Mouse (Mus musculus) cerebellum, adult 8-10 months (tissue): ENCODE data around the gene Mical3.

Experiments used
- DNase-seq: peaks from one replicate; pipeline ENCODE4 v3.0.0; 2022

The Mical3 gene

DNA sequence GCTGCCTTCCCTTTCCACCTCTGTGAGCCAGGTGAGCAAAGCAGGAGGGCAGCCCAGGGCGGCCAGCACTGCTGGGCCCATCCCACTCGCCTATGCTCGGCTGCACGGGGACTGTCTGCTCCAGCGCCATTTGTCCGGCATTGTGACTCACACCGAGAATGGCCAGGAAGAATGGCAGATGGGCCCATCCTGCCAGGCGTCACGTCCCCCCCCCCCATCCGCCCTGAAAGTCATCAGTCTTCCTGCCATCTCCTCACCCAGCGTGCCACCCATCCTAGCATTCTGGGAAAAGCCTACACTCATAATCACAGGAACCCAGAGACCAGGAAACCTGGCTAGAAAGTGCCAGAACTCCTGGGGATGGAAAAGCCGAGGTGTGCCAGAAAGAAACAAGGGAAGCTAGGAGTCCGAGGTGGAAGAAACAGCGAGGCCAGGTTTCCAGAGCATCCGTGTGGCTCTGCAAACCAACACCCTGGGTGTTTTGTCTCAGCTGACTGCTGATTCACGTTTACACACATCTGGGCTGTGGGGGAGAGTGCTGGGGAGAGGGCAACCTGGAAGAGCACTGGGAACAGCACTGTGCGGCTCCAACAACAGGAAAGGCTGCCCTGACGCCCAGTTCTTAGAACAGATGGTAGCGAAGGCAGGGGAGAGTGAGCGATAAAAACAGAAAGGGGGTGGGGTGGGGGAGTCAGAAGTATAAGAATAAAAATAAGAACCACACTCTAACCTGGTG is 85.3 kb downstream of the Mical3 start:
- peak; percentile 72 for DNase-seq

DNA sequence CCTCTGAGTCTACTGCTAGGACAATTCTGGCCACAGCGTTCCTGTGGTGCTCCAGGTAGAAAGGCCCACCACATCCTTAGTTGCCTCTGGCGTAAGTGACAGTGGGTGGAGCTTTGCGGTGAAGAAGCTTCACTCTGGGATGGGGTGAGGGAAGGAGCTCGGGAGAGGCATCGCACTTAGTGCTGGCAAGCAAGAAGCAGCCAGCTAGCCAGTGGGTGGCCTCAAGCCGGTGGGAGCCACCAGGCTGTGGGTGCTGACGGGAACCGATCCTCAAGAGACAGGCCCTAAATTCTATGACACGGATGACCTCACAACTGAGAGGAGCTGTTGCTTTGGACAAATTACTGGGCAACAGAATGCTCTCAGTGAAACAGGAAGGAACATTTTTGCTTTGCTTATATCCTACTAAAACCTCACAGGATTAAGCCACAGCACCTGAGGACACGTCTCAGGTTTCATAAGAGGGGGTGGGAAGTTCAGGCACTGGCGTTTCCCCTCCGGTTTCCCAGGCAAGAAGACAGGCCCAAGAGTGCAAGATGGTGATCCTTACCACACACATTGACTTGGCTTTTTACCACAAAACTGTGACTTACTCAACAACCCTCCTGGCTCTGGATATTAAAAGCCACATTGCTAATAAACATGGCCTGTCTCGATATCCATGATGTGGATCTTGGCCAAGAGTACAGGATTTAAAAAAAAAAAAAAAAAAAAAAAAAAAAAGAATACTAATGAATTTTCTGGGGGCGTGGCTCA is 87.2 kb downstream of the Mical3 start:
- no peak for DNase-seq

DNA sequence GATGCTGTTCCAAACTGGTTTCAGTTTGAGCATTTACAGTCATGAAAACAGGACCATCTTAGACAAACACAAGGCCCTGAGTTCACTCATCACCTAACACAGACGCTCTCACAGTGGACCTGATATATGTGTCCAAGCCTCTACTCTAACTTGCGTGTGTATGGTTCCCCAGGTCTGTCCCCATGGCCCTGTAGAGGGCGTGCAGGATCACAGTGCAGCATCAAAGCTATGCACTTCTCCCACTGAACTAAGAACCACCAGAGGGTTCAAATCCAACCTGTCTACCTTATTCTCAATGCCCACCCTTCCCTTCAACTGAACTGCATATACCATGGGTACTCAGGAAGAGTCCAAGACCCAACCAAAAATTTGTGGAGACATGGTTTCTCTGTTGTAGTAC is 91.1 kb downstream of the Mical3 start:
- no peak for DNase-seq

DNA sequence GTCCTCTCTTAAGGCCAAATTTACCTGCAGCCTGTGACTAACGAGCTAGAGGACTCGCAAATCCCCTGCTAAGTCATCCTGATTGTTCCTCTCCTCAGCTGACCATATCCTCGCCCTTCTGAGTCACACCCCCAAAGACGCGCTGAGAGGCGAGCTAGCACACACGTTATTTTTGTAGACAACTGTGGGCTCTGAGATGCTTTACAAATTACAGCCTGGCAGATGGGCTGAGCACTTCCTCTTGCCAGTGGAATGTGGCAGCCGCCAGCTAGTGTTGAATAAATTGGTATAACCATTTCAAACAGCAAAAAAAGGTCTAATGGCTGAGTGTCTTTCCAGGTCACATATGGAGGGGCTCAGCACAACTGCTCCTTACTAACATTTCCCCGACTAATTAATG is 91.5 kb downstream of the Mical3 start:
- no peak for DNase-seq

DNA sequence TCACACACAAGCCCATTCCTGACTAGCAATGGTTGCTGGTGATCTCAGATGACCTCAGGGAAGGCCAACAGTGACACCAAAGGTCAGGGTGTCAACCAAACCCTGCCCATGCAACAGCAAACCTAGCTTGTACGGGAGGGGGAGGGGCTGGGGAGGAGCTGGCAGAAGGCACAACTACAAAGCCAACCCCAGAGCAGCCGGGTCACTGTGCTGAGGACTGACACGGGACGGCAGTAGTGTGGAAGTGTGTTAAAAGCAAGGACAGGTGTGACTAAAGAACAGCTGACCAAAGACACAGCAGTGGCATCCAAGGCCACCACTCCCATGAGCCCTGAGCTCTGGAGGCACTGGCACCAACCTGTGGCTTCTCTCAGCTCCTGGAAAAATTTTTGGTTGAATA is 93.7 kb downstream of the Mical3 start:
- no peak for DNase-seq

DNA sequence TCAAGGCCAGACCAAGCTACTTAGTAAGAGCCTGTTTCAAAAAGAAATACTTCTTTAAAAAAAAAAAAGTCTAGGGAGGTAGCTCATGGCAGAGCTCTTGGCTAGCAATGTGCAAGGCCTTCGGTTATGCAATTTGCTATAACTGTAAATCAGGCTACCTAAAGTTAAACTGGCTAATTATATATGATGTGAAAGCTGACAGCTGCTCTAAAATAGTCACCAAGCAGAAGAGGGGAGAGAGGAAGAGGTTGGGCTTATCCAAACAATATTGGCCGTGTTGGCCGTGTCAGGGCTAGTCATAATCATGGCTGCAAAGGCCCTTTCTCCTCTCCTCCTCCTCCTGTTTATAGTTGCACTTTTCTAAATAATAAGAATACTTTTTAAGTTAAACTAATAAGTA is 94.9 kb downstream of the Mical3 start:
- DNase-seq: no peak

DNA sequence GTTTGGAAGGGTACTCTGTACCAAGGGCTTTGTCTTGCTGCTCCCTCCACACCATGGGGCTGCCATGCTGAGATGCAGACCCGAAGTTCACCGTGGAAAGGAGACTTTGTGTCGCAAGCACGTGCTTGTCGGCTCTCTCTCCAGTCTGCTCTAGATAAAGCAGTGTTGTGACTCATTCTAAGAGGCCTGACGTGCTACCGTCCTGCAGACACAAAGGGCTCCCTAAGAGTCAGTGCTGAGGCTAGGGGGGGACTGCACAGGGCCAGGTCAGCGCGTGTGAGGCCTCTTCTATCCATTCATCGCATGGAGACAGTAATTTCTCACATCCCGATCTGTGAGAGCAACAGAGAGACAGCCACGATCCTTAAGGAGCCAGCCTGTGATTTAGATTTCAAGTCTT is 95.5 kb downstream of the Mical3 start:
- no peak for DNase-seq

DNA sequence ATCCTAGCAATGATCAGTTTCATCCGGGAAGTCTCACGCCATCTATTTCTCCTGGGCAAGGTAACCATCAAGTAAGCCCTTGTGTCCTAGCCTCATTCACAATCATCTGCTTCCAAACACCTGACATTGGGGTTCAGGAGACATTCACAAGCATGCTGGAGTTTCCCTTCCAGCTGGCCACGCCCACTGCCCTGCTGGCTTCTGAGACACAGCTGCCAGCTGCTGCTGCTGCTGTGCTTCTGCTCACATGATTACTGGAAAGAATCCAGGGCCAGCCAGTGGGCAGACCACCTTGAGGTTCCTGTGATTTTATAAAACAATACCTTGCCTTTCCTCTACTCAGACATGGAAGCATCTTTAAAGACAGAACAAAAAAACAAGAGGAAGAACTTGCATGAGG is 97.5 kb downstream of the Mical3 start:
- DNase-seq: no peak

DNA sequence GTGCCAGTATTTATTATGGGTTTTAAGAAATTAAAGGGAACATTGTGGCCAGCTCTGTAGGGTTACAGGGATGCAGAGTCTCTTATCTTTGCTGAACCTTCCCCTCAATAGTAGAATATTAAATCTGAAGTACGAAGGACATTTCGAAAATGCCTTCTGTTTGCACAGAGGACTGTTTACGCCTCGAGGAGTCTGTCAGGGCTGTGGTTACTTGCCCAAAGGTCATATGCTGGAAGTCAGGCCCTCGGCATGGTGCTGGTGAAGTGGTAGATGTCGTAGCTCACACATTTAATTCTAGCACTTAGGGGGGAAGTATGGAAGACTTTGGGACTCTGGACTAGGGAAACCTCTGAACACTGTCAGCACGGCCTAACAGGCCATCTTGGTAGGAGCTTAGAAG is 99.4 kb downstream of the Mical3 start:
- no peak for DNase-seq

DNA sequence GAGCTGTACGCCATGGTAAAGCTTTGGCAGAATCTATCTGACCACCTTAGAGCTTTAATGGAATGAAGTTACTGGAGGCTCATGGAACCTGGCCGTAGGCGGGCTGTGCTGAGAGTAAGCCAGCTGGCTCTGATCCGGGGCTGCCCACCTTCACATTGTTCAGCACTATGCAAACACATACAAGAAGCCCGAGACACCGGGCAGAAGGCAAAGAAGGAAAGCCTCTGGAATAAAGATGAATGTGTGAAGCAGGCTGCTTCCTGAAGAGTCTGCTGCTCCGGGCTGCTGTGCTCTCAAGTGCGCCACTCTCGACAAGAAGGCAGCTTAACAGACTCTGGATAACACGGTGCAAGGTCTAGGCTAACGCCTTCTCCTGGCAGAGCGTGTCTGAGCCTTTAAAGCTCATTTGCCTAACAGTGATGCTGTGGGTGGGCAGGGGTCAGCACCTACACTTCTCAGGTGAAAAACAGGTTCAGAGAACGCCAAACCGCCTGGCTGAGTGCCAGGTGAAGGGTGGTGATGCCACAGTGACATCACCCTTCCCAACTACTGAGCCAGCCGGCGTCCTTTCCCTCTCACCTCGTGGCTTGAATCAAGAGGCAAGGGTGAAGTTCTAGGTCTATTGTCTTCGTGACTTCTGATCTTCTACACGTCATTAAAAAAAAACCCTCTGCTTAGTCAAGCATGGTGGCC is 100.8 kb downstream of the Mical3 start:
- no peak for DNase-seq

DNA sequence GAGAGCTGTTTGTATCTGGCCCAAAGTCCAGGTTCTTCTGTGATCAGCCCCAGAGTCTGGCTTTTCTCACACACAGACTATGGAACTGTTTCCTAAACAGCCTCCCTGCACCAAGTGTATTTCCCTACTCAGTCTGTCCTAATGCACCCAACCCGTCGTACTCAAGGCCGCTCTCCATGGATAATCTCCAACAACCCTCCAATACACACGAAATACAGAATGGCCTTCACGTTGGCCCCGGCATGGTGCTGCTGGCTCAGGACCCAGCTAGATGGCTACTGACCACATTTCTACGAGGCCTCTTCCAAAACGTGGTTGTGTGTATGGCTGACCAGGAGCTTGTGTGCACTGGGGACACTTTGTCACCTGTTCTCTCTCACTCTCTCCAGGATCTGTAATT is 102.3 kb downstream of the Mical3 start:
- DNase-seq: no peak

DNA sequence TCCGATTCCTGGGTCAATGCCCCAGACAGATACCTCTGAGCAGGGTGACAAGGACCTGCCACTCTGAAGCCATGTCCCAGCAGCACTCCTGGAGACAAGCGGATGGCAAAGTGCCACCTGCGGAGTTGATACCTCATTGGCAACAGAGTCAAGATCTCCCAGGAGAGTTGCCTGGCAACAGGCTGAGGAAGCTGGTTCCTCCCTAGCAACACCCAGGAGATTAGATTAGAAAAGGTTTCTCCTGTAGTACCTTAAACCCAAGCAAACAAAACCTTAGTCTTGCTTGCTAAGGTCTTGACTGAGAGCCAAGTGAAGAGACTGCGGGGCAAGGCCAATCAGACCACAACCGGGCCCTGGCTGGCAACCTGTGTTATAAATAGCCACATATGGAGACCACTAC is 103.5 kb downstream of the Mical3 start:
- DNase-seq: peak; percentile 64

DNA sequence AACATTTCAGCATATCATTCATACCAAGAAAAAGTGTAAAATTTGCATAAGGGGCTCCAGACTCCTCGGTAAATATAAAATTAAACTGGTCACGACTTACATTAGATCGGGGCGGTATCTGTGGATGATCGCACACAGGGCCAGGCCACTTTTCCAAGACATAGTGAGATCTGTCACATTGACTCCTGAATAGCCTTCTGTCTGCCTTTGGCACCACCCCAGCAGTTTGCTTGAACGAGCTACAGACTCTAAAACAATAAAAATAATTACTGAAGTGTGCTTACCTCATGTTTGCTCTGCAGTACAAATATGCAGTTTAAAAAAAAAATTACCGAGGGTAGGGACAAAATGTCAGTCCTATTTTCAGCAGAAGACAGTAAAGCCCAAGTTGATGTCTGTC is 103.9 kb downstream of the Mical3 start:
- peak; percentile 65 for DNase-seq

DNA sequence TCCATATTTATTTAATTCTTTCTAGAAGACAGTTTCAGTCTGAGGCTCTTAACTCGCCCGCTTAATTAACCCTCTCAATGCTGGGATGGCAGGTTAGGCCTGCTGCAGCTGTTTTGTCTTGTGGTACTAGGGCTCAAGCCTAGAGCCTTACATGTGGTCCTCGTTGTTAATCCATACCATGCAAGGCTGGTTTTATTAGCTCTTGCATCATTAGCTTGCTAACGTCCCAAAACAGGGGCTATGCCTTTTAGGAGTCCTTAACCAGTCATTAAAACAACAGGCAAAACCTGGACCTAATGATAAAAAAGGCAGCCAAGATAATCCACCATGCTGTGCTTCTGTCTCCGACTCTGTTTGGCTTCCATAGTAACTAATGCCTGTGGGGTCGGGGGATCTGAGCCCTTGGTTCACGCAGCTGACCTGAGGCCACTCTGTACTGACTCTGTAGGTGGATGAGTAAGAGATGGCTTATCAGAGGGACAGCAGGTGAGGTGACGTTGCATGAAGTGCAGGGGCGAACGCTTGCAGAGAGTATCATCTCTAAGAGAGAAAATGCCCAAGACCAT is 104.7 kb downstream of the Mical3 start:
- DNase-seq: no peak

DNA sequence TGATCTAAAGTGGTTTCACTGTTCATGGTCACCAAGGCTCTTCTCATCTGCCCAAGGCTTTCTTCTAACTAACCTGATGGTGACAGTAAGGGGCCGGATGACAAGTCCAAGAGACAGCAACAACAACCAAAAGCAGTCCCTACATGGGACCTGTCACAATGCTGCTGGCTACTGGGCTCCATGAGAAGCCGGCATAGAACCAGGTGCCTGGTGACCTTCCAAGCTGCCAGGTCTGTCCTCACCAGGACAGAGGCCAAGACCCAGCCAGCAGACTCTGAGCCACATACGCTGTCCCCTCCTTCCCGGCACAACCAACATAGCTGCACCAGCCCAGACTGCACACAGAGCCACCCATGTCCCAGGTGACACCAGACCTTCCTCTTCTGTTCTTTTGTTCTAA is 112.7 kb downstream of the Mical3 start:
- DNase-seq: peak; percentile 66

DNA sequence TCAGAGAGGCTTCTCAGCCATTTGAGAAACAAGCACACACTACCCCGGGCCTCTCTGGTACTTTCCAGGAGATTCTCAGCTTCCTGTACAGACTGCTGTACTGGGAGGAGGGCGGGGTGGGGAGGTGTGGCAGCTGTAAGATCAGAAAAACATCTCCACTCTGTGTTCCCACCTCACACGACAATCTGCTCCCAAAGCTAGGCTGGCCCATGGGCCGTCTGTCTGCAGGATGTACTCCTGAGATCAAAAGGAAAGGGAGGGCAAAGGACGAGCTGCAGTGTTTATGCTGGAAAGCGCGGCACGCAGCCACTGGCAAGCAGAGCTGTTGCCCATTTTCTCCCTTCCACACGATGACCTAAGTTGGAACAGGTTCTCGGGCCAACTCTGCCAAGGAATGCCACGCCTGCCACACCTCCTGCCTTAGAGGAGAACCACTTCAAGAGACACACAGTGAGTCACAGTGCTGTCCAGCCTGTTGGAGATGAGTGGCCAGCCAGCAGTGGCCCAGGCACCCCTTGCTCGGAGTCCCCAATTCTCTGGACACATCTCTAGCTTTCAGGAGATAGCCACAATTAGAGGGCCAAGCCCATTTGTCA is 113.3 kb downstream of the Mical3 start:
- peak; percentile 78 for DNase-seq

DNA sequence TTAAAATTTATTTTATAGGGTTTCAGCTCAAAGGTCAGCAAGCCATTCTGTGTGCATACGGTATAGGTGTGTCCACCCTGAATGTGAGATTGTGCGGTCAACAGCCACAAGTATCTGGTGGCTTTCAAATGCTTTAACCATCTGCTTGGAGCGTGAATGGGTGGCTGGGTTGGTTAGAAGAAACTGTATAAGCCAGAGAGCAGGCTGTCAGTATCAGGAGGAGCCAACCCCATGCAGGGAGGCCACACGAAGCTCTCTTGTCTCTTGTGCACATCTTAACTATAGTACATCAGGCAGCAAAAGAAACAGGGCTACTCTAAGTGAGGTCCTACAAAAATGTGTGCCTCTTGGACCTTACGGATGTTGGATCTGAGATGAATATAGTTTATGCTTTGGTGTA is 114.7 kb downstream of the Mical3 start:
- no peak for DNase-seq

DNA sequence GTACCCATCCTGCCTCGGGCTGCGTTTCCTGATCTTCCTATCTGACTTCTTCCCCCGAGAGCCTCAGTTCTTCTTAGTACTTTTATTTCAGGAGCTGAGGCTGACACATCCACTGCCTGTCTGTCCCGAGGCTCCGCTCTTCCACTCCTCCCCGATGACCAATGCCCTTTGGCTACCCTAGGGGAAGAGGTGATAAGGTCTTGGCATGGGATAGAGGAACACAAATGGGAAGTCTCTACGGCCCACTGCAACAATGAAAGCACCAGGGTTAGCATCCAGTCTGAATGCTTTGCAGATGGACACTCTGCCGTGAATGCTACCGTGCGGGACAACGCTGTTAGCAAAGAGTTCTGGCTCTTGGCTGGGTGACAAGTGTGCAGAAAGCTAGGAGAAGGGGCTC is 116.5 kb downstream of the Mical3 start:
- no peak for DNase-seq

DNA sequence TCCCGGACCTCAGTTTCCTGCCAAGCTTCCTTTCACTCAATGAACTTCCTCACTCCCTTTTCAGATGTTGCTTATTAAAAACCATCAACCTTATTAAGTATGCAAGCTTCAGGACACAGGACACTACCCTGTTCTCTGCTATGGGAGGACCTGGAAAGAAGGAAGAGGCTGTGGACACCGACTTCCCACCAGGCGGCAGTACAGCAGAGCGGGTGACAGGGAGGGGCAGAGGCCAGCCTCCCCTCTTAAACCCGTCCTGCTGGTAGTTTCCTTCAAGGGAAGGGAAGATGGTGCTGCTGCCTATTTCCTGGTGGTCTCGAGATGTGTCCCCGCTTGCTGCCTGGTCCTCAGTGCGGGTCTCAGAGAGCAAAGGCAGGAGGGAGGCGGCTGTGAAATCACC is 117.0 kb downstream of the Mical3 start:
- DNase-seq: peak; percentile 57

DNA sequence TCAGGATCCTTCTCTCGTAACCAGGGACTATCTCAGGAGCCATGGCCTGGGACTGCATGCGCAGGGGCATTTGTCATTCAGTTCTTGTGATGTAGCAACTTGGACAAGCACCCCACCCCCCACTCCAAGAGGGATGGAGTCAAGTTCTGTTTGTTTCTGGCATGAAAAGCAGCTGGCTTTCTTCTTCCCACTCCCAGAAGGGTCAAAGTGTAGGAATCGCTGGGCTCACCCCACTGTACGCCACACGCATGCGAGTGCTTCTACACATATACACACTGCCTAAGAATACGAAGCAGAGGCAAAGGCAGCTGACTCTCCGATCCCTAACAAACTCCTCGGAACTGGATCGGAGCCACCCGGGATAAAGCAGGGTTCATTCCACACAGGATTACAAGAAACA is 119.1 kb downstream of the Mical3 start:
- DNase-seq: no peak

DNA sequence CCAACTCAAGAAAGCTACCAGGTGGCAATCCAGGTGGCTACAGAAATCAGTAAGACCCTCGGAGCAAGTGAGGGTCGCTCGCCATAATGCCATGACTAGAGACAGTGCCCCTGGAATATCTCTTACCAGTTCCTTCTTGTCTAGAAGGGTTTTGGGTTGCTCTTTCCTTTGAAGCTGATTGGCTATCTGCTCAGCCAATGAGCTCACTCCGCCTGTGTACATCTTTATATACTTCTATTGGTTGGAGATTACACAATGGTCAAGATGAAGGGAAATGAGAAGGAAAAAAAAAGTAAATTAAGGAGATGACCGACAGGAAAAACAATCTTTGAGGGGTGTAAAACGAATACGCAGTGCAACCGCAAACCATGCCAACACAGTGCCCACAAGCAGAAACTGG is 121.1 kb downstream of the Mical3 start:
- no peak for DNase-seq

DNA sequence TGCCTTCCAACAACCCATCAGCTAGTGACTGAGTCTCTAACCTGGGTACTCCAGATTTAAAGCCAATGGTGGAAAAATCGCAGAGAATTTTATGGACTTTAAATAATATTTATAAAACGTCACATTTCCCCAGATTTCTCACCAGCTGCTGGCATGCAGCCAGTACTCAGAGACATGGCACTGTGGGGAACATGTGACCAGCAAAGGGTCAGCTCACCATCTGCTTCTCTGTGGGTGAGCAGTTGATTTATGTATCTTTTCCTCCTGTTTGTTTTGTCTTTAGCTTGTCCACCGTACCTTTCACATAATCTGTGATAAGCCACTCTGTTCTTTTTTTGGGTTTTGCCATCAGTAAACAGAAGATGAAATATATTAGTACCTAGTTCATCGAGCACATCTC is 125.8 kb downstream of the Mical3 start:
- DNase-seq: peak; percentile 77

DNA sequence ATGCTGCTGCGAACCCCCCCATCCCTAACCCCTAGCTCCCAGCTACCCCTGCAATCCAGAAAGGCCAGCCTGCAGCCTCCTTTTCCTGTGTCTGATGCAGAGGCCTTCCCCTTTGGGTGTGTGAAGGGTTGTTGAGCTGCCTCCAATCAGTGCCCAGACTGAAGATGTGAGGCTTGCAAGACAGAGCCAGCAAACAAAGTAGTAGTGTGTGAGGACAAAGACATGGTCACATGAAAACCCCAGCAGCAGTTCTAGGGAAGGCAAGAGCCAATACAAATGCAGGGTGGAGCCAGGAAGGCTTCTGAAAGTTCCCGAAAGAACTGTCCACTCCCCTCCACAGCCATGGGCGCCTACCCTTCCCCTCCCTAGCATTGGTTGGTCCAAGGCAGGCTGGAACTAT is 127.8 kb downstream of the Mical3 start:
- DNase-seq: no peak
